Mouse (Mus musculus) heart, embryonic 13.5 days (tissue): ENCODE results near the gene Ell3. TPM values are rescaled to one million over a fixed set of nuclear protein-coding genes. Genes with fewer than 3 reads are reported as not detected.
A peak's percentile ranks its signal among the peaks of the same experiment; 100 is the strongest.

Source experiments
- ATAC-seq: fragments of 200-750 bp; cut with Nextera tagmentation; 2 replicates; pipeline ENCODE4 v1.8.0; 2017; ENCODE audit warnings: moderate TSS enrichment; ENCODE audit not compliant: insufficient number of reproducible peaks, low FRiP score, low TSS enrichment; ENCODE audit errors: extremely low read depth
- H3K27ac ChIP-seq: fragments of 300-500 bp; sonication (generic); replicated peaks from 2 replicates; pipeline ENCODE4 v1.5.1; 2015; ENCODE audit warnings: moderate library complexity, mild to moderate bottlenecking, inconsistent platforms
- H3K27me3 ChIP-seq: fragments of 300-500 bp; sonication (generic); replicated peaks from 2 replicates; pipeline ENCODE4 v1.6.1; 2015; ENCODE audit warnings: mild to moderate bottlenecking, inconsistent platforms
- H3K36me3 ChIP-seq: fragments of 300-500 bp; sonication (generic); 2 replicates; pipeline ENCODE4 v1.6.1; 2015; ENCODE audit warnings: mild to moderate bottlenecking, inconsistent platforms
- H3K4me1 ChIP-seq: fragments of 300-500 bp; sonication (generic); 2 replicates; pipeline ENCODE4 v1.6.1; 2015; ENCODE audit warnings: inconsistent platforms
- H3K4me2 ChIP-seq: fragments of 300-500 bp; sonication (generic); 2 replicates; pipeline ENCODE4 v1.6.1; 2015; ENCODE audit warnings: inconsistent platforms, mild to moderate bottlenecking, moderate library complexity
- H3K4me3 ChIP-seq: fragments of 300-500 bp; sonication (generic); 2 replicates; pipeline ENCODE4 v1.5.1; 2015; ENCODE audit warnings: moderate library complexity, mild to moderate bottlenecking, inconsistent platforms
- H3K9ac ChIP-seq: fragments of 300-500 bp; sonication (generic); 2 replicates; pipeline ENCODE4 v1.6.1; 2015; ENCODE audit warnings: inconsistent platforms, mild to moderate bottlenecking, moderate library complexity
- H3K9me3 ChIP-seq: fragments of 300-500 bp; sonication (generic); 2 replicates; pipeline ENCODE4 v1.6.1; 2016; ENCODE audit warnings: inconsistent platforms
- WGBS: fragments of 180-500 bp; shearing (Covaris S2); methylation state at CpG from one replicate; pipeline ENCODE4 v1.1.7; 2015; ENCODE audit warnings: mixed read lengths; 5-methylcytosine and 5-hydroxymethylcytosine counted together
- polyA plus RNA-seq: library from polyadenylated mRNA; unstranded; fragments of >200 nt; fragmentation: Nextera tagmentation; extraction: Ambion mirVana; gene quantifications from 2 replicates; pipeline ENCODE4 v1.2.1, GENCODE M21; 2015

Ell3 gene
- polyA plus RNA-seq, 1 experiment from 2014 or later, result 1.6 TPM

DNA sequence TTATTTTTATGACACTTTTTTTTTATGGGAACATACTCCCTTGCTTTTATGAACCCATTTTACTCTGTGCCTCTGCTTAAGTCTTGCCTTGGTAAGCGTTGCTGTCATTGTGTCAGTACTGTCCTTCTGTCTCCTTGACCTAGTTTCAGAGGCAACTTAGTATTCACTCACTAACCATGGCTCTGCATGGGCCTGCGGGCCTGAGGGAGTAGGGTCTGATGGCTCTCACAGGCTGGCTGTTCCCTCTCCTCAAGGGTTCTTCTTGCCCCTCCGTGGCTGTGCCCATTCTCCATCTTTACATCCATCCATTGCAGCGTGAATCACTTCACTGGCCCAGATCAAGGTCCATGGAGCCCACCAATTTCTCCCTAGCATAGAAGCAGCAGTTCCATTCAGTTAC is 2.4 kb upstream of the Ell3 start:
- H3K9ac ChIP-seq, result no peak overlapping the region
- peaks cover 7% of the 10 kb centered on the region for H3K27me3 ChIP-seq
- H3K36me3 ChIP-seq, result peaks cover 10% of the 10 kb centered on the region
- H3K4me1 ChIP-seq, result peaks cover 36% of the 10 kb centered on the region
- H3K27ac ChIP-seq, result no peak overlapping the region
- no peak overlapping the region for H3K4me3 ChIP-seq
- 75% methylated on average over 4 of the region's 4 CpGs for WGBS
- H3K9me3 ChIP-seq, result no peaks in the 10 kb centered on the region
- H3K4me2 ChIP-seq, result no peak overlapping the region
- no peak for ATAC-seq

DNA sequence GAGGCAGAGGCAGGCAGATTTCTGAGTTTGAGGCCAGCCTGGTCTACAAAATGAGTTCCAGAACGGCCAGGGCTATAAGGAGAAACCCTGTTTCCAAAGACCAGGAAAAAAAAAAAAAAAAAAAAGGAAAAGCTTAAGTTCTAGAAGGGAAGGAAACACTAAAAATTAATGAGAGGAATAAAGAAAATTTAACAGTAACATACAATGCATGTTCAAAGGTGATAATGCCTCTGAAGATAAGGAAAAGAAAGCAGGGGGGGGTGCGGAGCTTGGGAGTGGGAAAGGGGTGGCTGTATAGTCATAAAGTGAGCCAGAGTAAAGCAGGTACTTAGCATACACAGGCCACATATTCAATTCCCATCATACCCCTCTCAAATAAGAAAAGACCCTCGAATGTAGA is 1.0 kb upstream of the Ell3 start:
- Histone ChIP-seq H3K36me3 (no peaks in the 10 kb centered on the region), H3K9me3 (no peaks in the 10 kb centered on the region), H3K4me2 (no peak overlapping the region), H3K27me3 (peaks cover 16% of the 10 kb centered on the region), H3K4me3 (no peak overlapping the region), H3K4me1 (peaks cover 25% of the 10 kb centered on the region), H3K9ac (no peak overlapping the region), H3K27ac (no peak overlapping the region)
- ATAC-seq, result no peak
- WGBS, result 73% methylated on average over 3 of the region's 3 CpGs

DNA sequence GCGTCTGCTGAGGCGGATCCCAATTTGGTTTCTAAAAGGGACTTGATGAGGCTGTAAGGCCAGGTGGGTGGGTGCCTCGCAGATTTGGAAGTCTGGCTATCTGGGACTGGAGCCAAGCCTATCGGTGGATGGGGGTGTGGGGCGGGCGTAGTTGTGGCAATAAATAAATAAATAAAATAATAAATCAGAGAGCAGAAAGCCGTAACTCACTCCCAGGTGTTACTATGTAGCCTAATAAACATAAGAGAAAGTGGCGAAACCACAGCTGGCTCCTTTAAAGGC is 1.1 kb downstream of the Ell3 start:
- WGBS, result 23% methylated on average over 8 of the region's 8 CpGs
- H3K4me2 ChIP-seq, result peak overlapping the region; percentile 99
- no peak overlapping the region for H3K27ac ChIP-seq
- no peak for ATAC-seq
- peaks cover 18% of the 10 kb centered on the region for H3K36me3 ChIP-seq
- H3K9me3 ChIP-seq, result no peaks in the 10 kb centered on the region
- peak overlapping the region; percentile 77 for H3K9ac ChIP-seq
- H3K27me3 ChIP-seq, result peaks cover 16% of the 10 kb centered on the region
- H3K4me1 ChIP-seq, result peaks cover 23% of the 10 kb centered on the region
- H3K4me3 ChIP-seq, result peak overlapping the region; percentile 63

DNA sequence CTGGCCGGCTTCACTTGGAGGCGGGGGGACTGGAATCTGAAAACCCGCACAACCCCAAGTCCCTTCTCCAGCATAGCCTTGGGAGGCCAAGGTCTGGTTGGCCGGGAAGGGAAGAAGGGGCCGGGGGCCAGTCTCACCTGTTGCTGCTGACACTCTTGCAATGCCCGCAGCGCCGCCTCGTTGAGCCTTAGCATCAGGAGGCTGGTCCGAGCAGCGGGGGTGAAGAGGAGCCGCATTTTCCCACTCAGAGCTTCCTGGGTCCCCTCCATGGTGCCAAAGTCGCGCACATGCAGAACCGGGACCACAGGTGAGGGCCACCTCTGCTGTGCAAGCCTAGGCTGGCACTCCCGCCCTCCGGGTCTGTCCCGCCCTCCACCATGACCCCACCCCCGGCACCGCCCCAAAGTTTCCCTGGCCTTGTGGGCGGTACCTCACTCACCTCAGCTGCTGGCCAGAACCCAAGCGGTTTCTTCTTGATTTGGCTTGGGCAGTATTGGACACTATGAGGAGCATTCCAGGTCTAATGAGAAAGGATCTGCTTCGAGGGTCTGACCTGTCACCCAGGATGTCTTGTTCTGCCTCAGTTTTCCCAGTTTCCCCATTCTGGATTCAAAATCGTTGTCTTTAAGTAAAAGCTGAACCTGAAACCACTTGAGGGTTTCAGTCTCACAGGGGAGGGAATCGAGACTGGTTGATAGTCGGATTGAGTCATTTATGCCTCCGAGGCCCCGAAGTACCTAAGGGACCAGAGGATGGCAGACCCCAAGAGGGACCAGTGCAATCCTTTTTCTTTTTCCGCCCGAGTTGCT is 1.6 kb downstream of the Ell3 start:
- Histone ChIP-seq H3K27ac (no peak overlapping the region), H3K9ac (peak overlapping the region; percentile 77)

DNA sequence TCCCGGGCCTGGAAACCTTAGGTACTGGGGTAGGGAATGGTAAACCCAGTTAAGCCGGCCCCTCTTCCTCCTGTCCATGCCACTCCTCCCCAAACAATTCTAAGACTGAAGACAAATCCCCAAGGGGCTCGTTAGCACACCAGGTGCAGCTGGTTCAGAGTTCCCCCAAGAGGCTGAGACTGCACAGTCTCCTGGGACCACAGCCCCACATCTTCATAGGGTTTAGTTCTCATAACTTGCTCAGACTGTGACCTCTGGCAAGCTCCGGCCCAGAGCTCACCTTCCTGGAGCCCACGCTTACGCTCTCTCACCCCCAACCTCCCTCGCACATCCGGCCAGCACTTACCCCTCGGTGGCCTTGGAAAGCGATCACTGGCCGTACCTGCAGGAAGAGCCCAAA is 2.3 kb downstream of the Ell3 start:
- H3K36me3 ChIP-seq, result peaks cover 30% of the 10 kb centered on the region
- no peak overlapping the region for H3K27ac ChIP-seq
- peaks cover 16% of the 10 kb centered on the region for H3K27me3 ChIP-seq
- no peak; the same call in 1 of the 2 replicates for ATAC-seq
- peak overlapping the region; percentile 63 for H3K4me3 ChIP-seq
- 9% methylated on average over 11 of the region's 11 CpGs for WGBS
- H3K4me2 ChIP-seq, result peak overlapping the region; percentile 99
- H3K9me3 ChIP-seq, result no peaks in the 10 kb centered on the region
- H3K9ac ChIP-seq, result peak overlapping the region; percentile 77
- H3K4me1 ChIP-seq, result peaks cover 17% of the 10 kb centered on the region

More for the DNA sequence above, 1.6 kb downstream of the Ell3 start:
- H3K36me3 ChIP-seq, result peaks cover 24% of the 10 kb centered on the region
- H3K9me3 ChIP-seq, result no peaks in the 10 kb centered on the region
- H3K27me3 ChIP-seq, result peaks cover 16% of the 10 kb centered on the region
- H3K4me1 ChIP-seq, result peaks cover 18% of the 10 kb centered on the region
- peak overlapping the region; percentile 63 for H3K4me3 ChIP-seq
- ATAC-seq, result peak; percentile 89
- H3K4me2 ChIP-seq, result peak overlapping the region; percentile 99
- WGBS, result 1% methylated on average over 30 of the region's 30 CpGs

DNA sequence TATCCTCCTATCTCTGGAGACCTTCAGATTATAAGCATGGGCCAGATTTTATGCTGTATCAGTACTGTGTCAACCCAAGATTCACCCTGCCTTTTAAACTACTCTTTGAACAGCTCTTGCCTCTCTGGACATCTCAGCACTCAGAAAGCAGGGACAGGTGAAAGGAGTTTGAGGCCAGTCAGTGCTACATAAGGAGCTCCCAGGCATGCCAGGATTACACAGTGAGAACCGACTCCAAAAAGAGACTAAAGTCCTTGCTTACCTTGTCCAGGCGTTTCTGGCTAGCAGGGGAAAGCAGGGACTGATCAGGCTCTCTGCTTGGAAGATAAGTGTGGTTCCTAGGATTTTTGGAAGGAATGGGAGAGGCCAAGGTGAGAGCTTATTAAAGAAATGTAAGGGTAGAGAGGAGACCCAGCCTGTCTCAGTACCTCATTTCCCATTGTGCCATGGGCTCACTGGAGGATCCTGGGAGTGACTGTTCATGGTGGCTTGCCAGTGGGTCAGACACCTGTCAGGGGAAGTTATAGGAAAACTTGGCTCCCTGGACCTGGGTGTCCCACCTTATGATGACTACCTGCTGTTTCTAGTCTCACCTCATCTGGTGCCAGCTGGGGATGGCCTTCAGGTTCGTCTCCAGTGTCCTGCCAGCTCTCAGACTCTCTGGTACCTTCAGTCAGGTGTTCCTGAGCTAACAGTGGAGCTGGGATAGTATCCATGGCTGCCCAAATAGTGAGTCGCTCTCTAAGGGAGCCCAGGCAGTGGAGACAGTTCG is 3.1 kb downstream of the Ell3 start:
- Histone ChIP-seq H3K4me1 (peaks cover 17% of the 10 kb centered on the region), H3K4me2 (no peak overlapping the region), H3K36me3 (peaks cover 37% of the 10 kb centered on the region), H3K9ac (no peak overlapping the region), H3K9me3 (no peaks in the 10 kb centered on the region), H3K4me3 (no peak overlapping the region), H3K27ac (no peak overlapping the region), H3K27me3 (peaks cover 16% of the 10 kb centered on the region)
- ATAC-seq, result no peak
- WGBS, result 54% methylated on average over 5 of the region's 5 CpGs

DNA sequence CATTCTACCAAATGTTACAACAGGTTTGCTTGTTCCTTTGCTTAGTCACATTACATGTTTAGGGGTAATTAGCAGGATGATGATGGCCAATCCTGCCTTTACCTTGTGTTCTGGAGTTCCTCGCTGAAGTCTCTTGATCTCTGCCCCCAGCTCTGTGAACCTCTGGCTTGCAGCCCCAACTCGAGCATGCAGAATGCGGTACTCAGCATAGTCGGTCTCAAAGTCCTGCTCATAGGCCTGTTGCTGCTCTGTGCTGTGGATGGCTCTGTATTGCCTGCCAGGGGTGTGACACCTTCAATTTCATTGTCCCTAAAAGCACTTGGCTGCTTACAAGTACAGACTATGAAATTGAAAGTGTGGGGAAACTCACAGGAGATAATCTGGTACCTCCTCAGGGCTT is 4.3 kb downstream of the Ell3 start:
- WGBS, result 66% methylated on average over 4 of the region's 4 CpGs
- H3K27me3 ChIP-seq, result peaks cover 16% of the 10 kb centered on the region
- peaks cover 50% of the 10 kb centered on the region for H3K36me3 ChIP-seq
- no peak overlapping the region for H3K4me3 ChIP-seq
- ATAC-seq, result no peak
- peaks cover 17% of the 10 kb centered on the region for H3K4me1 ChIP-seq
- H3K9me3 ChIP-seq, result no peaks in the 10 kb centered on the region
- H3K4me2 ChIP-seq, result no peak overlapping the region
- H3K27ac ChIP-seq, result no peak overlapping the region
- H3K9ac ChIP-seq, result no peak overlapping the region

DNA sequence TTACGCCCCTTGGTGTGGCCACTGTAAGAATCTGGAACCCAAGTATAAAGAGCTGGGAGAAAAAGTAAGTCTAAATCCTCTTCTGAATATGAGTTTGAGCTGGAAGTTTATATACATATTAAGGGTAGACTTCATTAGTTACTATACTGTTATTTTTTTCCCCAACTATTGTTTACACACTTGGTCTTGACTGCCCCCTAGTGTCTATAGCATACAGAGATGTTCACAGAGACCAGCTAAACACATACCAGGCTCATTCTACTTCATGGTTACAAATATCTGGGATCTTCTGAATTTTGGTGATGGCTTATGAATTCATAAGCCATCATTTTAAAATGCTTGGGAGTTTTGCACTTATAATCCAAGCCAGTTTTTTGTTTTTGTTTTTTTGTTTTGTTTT is 9.2 kb downstream of the Ell3 start:
- H3K4me1 ChIP-seq, result no peaks in the 10 kb centered on the region
- no peak overlapping the region for H3K9ac ChIP-seq
- no peaks in the 10 kb centered on the region for H3K9me3 ChIP-seq
- no peaks in the 10 kb centered on the region for H3K27me3 ChIP-seq
- no peak overlapping the region for H3K27ac ChIP-seq
- peaks cover 99% of the 10 kb centered on the region for H3K36me3 ChIP-seq
- no peak for ATAC-seq
- no peak overlapping the region for H3K4me3 ChIP-seq
- 94% methylated on average over 1 of the region's 1 CpGs for WGBS
- H3K4me2 ChIP-seq, result no peak overlapping the region

DNA sequence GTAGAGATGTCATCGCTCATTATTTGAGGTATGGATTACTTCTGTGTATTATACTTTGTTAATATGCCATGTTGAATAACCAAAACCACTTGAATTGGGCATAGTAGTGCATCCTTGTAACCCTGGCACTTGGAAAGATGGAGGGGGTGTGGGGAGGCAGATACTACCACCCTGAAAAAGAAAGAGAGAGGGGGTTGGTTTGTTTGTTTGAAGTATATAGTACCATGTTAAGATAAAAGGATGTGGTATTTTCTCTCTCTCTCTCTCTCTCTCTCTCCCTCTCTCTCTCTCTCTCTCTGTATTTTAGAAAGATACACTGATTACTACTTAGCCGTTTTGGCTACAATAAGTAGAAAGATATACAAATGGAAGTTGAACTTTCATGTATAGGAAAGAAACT is 18.2 kb downstream of the Ell3 start:
- Histone ChIP-seq H3K4me1 (no peaks in the 10 kb centered on the region), H3K27ac (no peak overlapping the region), H3K27me3 (no peaks in the 10 kb centered on the region), H3K9me3 (no peaks in the 10 kb centered on the region), H3K4me2 (no peak overlapping the region), H3K4me3 (no peak overlapping the region), H3K9ac (no peak overlapping the region), H3K36me3 (peaks cover 99% of the 10 kb centered on the region)
- WGBS, result 88% methylated on average over 2 of the region's 2 CpGs
- ATAC-seq, result no peak

DNA sequence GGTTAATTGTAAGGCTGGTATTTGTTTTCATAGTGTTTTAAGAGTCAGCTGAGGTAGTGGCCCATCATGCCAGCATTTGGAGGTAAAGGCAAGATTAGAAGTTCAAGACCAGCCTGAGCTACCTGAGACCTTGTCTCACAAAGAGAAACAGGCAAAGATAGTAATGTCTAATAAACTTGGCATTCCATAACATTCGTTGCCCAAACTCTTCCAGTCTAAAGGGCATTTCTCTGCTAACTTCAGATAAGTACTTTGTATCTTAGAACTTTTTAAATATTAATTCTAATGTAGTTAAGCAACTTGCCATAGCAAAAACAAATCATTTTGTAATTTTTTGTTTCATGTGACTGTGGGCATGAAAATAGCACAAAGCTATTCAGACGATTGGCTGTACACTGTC is 20.9 kb downstream of the Ell3 start:
- no peak overlapping the region for H3K4me3 ChIP-seq
- no peaks in the 10 kb centered on the region for H3K9me3 ChIP-seq
- no peaks in the 10 kb centered on the region for H3K27me3 ChIP-seq
- no peak for ATAC-seq
- no peak overlapping the region for H3K27ac ChIP-seq
- WGBS, result 89% methylated on average over 2 of the region's 2 CpGs
- H3K9ac ChIP-seq, result no peak overlapping the region
- H3K36me3 ChIP-seq, result peaks cover 94% of the 10 kb centered on the region
- H3K4me1 ChIP-seq, result peaks cover 5% of the 10 kb centered on the region; the same call in 1 of the 2 replicates
- H3K4me2 ChIP-seq, result no peak overlapping the region

DNA sequence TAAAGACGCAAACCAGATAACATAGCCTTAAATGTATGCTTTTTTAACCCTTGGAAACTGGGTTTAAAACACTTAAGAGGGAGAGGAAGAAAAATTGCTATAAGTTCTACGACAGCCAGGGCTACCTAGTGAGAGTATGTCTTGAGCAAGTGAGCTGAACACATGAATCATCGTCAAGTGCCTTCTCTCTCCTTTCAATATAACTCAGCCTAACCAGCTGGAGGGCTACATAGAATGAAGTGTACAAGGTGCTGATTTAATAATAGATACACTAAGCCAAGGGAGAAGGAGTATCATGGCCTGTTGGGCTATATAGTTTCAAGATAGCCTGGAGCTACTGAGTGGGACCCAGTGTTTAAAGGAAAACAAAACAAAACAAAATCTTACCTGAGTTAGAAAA is 25.6 kb downstream of the Ell3 start:
- WGBS, result 83% methylated on average over 3 of the region's 3 CpGs
- no peak for ATAC-seq
- Histone ChIP-seq H3K4me2 (no peak overlapping the region), H3K9me3 (no peaks in the 10 kb centered on the region), H3K4me1 (peaks cover 36% of the 10 kb centered on the region), H3K27me3 (no peaks in the 10 kb centered on the region), H3K4me3 (no peak overlapping the region), H3K36me3 (peaks cover 70% of the 10 kb centered on the region), H3K27ac (no peak overlapping the region), H3K9ac (no peak overlapping the region)

DNA sequence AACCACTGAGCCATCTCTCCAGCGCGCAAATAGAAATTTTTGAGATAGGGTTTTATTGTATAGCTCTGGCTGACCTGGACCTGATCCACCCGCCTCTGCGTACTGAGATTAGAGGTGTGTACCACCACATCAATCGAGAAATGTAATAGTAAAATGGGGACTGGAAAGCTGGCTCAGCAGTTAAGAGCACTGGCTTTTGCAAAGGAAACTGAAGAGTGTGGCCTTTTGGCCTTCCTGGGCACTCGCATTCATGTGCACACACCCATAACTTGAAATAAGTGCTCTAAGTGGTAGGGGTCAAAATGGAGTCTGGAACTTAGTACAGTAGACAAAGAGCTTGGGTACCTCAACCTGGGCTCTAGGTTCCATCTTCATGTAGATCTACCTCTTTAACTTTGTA is 27.7 kb downstream of the Ell3 start:
- Histone ChIP-seq H3K36me3 (peaks cover 50% of the 10 kb centered on the region), H3K9me3 (no peaks in the 10 kb centered on the region), H3K9ac (no peak overlapping the region), H3K27me3 (no peaks in the 10 kb centered on the region), H3K27ac (no peak overlapping the region), H3K4me2 (peak overlapping the region; percentile 82), H3K4me1 (peaks cover 42% of the 10 kb centered on the region), H3K4me3 (peak overlapping the region; percentile 100)
- 79% methylated on average over 6 of the region's 6 CpGs for WGBS
- ATAC-seq, result no peak
